25 mouse cellular contexts compared by ENCODE assay signal in genomic region chr17:6164911-6165310, GRCm38 (mm10). TPM values are rescaled to one million over a fixed set of nuclear protein-coding genes. Genes with fewer than 3 reads are reported as not detected.
A peak's percentile ranks its signal among the peaks of the same experiment; 100 is the strongest.
DNase-seq lines count a peak whose midpoint lies in the region; ATAC-seq lines count a peak whose summit lies in the region.
"Had no signal": no experiment of that assay in that cellular context is flagged by ENCODE, and none has a peak within 500 bp of the region (broad histone marks: within the 10 kb centered on the region; RNA-seq: fewer than 3 reads in every experiment).

No protein-coding gene starts in this region.

- DNase-seq in kidney, postnatal 14 days: no peak
- DNase-seq in 416B (ENCODE audit: low read depth): peak; percentile 89
- peak; percentile 16 for DNase-seq in MN1 (ENCODE audit: low spot score)
- peak; percentile 78 for DNase-seq in fibroblast of lung, adult 2 months (ENCODE audit: low read depth)
- DNase-seq in forebrain, embryonic 11.5 days (ENCODE audit: low spot score): no peak
- no peak for DNase-seq in yolk sac, embryonic 10.5 days (ENCODE audit: low spot score)
- DNase-seq: adrenal gland, postnatal 36 days; cerebellum, adult 11-12 months; cerebellum, postnatal 14 days; embryo, embryonic 11 days; gastrocnemius, postnatal 25 days; heart, postnatal 10 days; kidney, adult 9 months; lung, postnatal 10 days; right cerebral cortex, adult 18-20 months; thymus, postnatal 14 days had no signal

- H3K27me3 ChIP-seq in kidney, embryonic 16.5 days (ENCODE audit: insufficient read depth, low read length): no peaks in the 10 kb centered on the region
- H3K27me3 ChIP-seq in forebrain, embryonic 11.5 days (ENCODE audit: control insufficient read depth, insufficient read depth, low read length): no peaks in the 10 kb centered on the region
- H3K27me3 ChIP-seq in hindbrain, embryonic 13.5 days: no peaks in the 10 kb centered on the region
- H3K27me3 ChIP-seq: hindbrain, embryonic 12.5 days; limb, embryonic 15.5 days; liver, embryonic 15.5 days; megakaryocyte, embryonic 14.5 days had no signal

- no peak overlapping the region for H3K4me3 ChIP-seq in kidney, embryonic 16.5 days (ENCODE audit: low read length)
- H3K4me3 ChIP-seq in forebrain, embryonic 11.5 days (ENCODE audit: low read depth, low read length): no peak overlapping the region
- no peak overlapping the region for H3K4me3 ChIP-seq in hindbrain, embryonic 13.5 days
- H3K4me3 ChIP-seq: heart, embryonic 10.5 days; hindbrain, embryonic 12.5 days; limb, embryonic 15.5 days; liver, embryonic 15.5 days; megakaryocyte, embryonic 14.5 days had no signal

- 0 out of 2 replicates have a peak, but pooled peaks have one; percentile 39 for ATAC-seq in kidney, embryonic 16.5 days (ENCODE audit: low FRiP score, low TSS enrichment)
- ATAC-seq in forebrain, embryonic 11.5 days (replicated peaks; ENCODE audit: low FRiP score): no peak
- no peak for ATAC-seq in hindbrain, embryonic 13.5 days (ENCODE audit: low FRiP score)
- ATAC-seq: forebrain, embryonic 14.5 days; inflammation-experienced regulatory T-cells, adult 6 months had no signal

- H3K27ac ChIP-seq in kidney, embryonic 16.5 days (ENCODE audit: low read length): no peak overlapping the region
- H3K27ac ChIP-seq in forebrain, embryonic 11.5 days (ENCODE audit: low read depth, low read length): no peak overlapping the region
- H3K27ac ChIP-seq in hindbrain, embryonic 13.5 days: no peak overlapping the region
- H3K27ac ChIP-seq: heart, embryonic 10.5 days; hindbrain, embryonic 12.5 days; limb, embryonic 15.5 days; liver, embryonic 15.5 days had no signal

- no peak overlapping the region for H3K4me2 ChIP-seq in kidney, embryonic 16.5 days (replicated peaks; ENCODE audit: low read depth, low read length)
- no peak overlapping the region for H3K4me2 ChIP-seq in forebrain, embryonic 11.5 days (ENCODE audit: low read depth, low read length, severe bottlenecking)
- H3K4me2 ChIP-seq in hindbrain, embryonic 13.5 days: no peak overlapping the region
- H3K4me2 ChIP-seq: hindbrain, embryonic 12.5 days; limb, embryonic 15.5 days; liver, embryonic 15.5 days had no signal

- WGBS in kidney, embryonic 16.5 days: 24% methylated on average over 4 of the region's 4 CpGs
- 76% methylated on average over 4 of the region's 4 CpGs for WGBS in forebrain, embryonic 11.5 days
- 74% methylated on average over 4 of the region's 4 CpGs for WGBS in hindbrain, embryonic 13.5 days

- H3K4me1 ChIP-seq in kidney, embryonic 16.5 days (ENCODE audit: insufficient read depth, low read length): peaks cover 6% of the 10 kb centered on the region; the same call in 1 of the 2 replicates
- H3K4me1 ChIP-seq in forebrain, embryonic 11.5 days (replicated peaks; ENCODE audit: control insufficient read depth, insufficient read depth, low read length): no peaks in the 10 kb centered on the region
- peaks cover 11% of the 10 kb centered on the region; the same call in 1 of the 2 replicates for H3K4me1 ChIP-seq in hindbrain, embryonic 13.5 days (replicated peaks)
- H3K4me1 ChIP-seq: hindbrain, embryonic 12.5 days; limb, embryonic 15.5 days; liver, embryonic 15.5 days had no signal

- H3K9me3 ChIP-seq in kidney, embryonic 16.5 days (ENCODE audit: low read length): no peaks in the 10 kb centered on the region
- H3K9me3 ChIP-seq in forebrain, embryonic 11.5 days (ENCODE audit: control insufficient read depth, low read length): no peaks in the 10 kb centered on the region
- no peaks in the 10 kb centered on the region for H3K9me3 ChIP-seq in hindbrain, embryonic 13.5 days
- H3K9me3 ChIP-seq: heart, embryonic 10.5 days; hindbrain, embryonic 12.5 days; limb, embryonic 15.5 days; liver, embryonic 15.5 days; megakaryocyte, embryonic 14.5 days had no signal

- no peaks in the 10 kb centered on the region for H3K36me3 ChIP-seq in kidney, embryonic 16.5 days (ENCODE audit: insufficient read depth, low read length)
- no peaks in the 10 kb centered on the region for H3K36me3 ChIP-seq in forebrain, embryonic 11.5 days (ENCODE audit: control insufficient read depth, insufficient read depth, low read length)
- H3K36me3 ChIP-seq in hindbrain, embryonic 13.5 days: no peaks in the 10 kb centered on the region
- H3K36me3 ChIP-seq: heart, embryonic 10.5 days; hindbrain, embryonic 12.5 days; limb, embryonic 15.5 days; liver, embryonic 15.5 days had no signal

- H3K9ac ChIP-seq in kidney, embryonic 16.5 days (replicated peaks; ENCODE audit: low read length): no peak overlapping the region
- H3K9ac ChIP-seq in forebrain, embryonic 11.5 days (ENCODE audit: low read length): no peak overlapping the region
- H3K9ac ChIP-seq in hindbrain, embryonic 13.5 days: no peak overlapping the region
- H3K9ac ChIP-seq: hindbrain, embryonic 12.5 days; limb, embryonic 15.5 days; liver, embryonic 15.5 days had no signal

RNA-seq across cellular contexts. Expression of gene Tulp4, which starts 58.7 kb away (rescaled TPM):
- polyA plus RNA-seq in kidney, embryonic 16.5 days (2015; fragmentation: Nextera tagmentation; extraction: Ambion mirVana): 81.3 and 94.6 TPM in 2 replicates
- 110 and 127 TPM in 2 replicates for polyA plus RNA-seq in forebrain, embryonic 11.5 days (2014; fragmentation: Nextera tagmentation; extraction: Ambion mirVana)
- 137 and 152 TPM in 2 replicates for polyA plus RNA-seq in hindbrain, embryonic 13.5 days (2015; fragmentation: Nextera tagmentation; extraction: Ambion mirVana)

Comparison
In these comparisons a context has a peak if more than half of its experiments do, and no peak if none do; other contexts are left out.
1. DNase-seq: peak in 416B (single experiment), MN1 (single experiment) and fibroblast of lung, adult 2 months (single experiment); none in kidney, postnatal 14 days (single experiment), forebrain, embryonic 11.5 days (single experiment) and yolk sac, embryonic 10.5 days (single experiment).